Mouse (Mus musculus): ENCODE data around the gene Smyd3.

Smyd3 gene

GRCm38 (mm10) chr1:179516941-179517712, 714 bp downstream of the Smyd3 start:
- peak; percentile 34 for DNase-seq (ENCODE audit: low spot score)

GRCm38 (mm10) chr1:179511895-179512294, 5.9 kb downstream of the Smyd3 start:
- no peak for DNase-seq (ENCODE audit: low spot score)

DNA sequence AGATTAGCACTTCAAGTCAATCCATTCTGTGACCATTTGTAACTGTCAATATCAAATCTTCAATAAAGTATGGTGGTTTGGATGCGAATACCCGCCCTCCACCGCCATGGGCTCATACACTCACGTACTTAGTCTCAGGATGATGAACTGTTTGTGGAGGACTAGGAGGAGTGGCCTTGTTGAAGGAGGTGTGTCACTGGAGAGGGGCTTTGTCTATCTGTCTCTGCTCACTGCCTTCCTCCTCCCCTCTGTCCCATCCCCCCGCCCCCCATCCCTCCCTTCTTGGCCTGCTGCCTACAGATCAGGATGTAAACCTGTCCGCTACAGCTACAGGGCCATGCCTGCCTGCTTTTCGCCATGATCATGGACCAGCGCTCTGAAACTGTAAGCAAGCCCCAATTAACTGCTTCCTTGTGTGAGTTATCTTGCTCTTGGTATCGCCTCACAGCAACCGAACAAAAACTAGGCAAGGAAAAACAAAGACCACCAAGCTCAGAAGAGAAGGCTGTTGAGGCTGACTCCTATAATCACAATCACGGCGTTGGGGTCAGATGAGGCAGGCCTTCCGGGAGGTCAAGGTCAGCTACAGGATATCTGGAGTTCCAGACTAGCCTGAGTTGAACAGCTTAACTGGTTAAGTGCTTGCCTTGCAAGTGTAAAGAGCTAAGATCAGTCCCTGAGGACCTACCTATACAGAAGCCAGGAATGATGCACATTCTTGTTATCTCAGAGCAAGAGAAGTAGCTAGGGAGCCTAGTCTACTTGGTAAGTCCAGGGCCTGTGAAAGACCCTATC, 7.1 kb downstream of the Smyd3 start:
- no peak for DNase-seq (ENCODE audit: low spot score)

DNA sequence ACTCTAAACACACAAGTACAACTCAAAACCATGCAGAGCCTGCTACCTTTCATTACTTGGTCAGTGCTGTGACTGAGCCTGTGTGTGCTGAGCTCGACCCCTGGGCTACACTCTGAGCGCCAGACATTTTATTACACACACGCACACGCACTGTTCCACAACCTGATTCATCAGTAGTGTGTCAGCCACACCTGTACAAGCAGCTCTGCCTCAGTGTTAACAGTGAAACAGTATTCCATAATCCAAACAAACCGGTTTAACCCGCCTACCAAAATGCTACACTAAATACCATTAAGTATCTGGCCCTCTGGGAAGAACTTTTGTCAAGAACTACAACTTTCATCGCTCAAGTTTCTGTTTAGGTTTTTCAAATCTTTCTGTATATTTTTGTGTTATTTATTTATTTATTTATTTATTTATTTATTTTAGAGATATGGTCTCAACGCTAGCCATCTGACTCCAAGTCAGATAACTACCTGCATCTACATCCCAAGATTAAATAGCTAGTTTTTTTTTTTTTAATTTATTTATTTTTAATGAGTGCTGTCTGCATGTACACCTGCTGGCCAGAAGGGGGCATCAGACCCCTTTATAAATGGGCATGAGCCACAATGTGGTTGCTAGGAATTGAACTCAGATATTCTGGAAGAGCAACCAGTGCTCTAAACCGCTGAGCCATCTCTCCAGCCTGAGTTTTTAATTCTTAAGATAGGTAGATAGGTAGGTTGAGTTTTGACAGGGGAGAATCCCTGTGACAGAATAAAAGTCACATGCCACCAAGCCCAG, 11.1 kb downstream of the Smyd3 start:
- peak; percentile 46 for DNase-seq (ENCODE audit: low spot score)

- DNase-seq (ENCODE audit: low spot score), result peak; percentile 34
These were observed 15.3 kb downstream of the Smyd3 start for GRCm38 (mm10) chr1:179502565-179502964.

DNA sequence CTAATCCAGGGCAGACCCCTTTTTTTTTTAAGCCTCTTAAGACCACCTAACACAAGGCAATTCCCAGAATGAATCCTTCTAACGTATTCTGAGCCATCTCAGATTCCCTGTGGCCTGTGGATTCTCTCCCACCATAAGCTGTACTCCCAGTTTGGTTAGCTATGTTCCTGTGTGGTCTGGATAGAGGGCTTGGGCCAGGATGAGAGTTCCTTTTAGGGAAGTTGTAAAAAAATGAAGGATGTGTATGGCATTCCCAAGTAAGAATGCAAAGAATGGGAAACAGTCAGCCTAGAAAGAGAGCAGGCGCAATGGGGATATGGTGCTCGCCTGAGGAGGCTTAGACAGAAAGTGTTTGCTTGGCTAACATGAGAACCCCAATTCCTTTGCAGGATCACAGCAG, 18.6 kb downstream of the Smyd3 start:
- DNase-seq (ENCODE audit: low spot score), result no peak

DNA sequence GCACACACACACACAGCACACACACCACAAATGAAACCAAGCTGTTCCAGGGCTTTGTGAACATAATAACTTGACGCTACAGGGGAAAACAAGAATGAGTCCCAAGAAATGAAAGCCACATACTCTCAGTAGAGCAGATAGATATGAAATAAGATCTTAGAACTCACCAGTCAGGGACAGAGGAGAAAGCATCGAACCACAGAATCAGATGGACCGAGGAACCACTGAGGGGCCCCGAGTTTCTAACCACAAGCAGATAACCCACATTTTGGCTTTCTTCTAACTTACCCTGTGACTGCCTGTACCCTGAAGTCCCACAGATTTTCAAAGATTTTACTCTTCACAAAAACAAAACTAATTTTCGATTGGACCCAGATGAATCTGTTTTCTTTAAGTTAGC, 24.9 kb downstream of the Smyd3 start:
- no peak for DNase-seq (ENCODE audit: low spot score)

DNA sequence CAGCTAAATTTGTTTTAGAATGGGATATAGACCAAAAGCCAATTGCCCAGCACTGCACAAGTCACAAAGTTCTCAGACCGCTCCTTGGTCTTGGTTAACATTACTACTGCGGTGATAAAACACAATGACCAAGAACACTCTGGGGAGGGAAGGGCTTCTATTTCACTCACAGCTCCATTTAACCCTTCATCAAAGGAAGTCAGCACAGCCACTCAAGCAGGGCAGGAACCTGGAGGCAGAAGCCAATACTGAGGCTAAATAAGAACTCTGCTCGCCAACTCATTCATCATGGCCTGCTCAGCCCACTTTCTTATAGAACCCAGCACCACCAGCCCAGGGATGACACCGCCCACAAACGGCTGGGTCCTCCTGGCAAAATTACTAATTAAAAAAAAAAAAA, 29.3 kb downstream of the Smyd3 start:
- no peak for DNase-seq (ENCODE audit: low spot score)

DNA sequence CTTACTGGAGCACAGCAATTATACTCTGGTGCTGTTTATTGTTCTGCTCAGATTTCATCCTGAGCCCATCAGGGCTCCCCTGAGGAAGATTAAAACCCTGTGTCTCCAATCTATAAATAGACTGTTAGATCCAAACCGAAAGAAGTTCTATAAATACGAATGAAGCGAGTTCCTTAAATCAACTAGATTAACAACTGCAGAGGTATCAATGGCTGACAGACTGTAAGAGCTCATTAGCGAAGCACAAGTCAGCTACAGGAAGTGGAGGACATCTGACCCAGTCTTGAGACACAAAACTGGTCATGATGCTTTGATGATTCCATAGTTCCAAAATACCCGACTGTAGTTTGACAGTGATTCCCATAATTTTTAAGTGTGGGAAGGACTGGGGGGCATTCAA, 29.9 kb downstream of the Smyd3 start:
- no peak for DNase-seq (ENCODE audit: low spot score)

GRCm38 (mm10) chr1:179487238-179487637, 30.6 kb downstream of the Smyd3 start:
- DNase-seq (ENCODE audit: low spot score), result no peak

- DNase-seq (ENCODE audit: low spot score), result no peak
These were observed 31.9 kb downstream of the Smyd3 start for GRCm38 (mm10) chr1:179485784-179486540.

GRCm38 (mm10) chr1:179480862-179481261, 37.0 kb downstream of the Smyd3 start:
- DNase-seq (ENCODE audit: low spot score), result no peak

DNA sequence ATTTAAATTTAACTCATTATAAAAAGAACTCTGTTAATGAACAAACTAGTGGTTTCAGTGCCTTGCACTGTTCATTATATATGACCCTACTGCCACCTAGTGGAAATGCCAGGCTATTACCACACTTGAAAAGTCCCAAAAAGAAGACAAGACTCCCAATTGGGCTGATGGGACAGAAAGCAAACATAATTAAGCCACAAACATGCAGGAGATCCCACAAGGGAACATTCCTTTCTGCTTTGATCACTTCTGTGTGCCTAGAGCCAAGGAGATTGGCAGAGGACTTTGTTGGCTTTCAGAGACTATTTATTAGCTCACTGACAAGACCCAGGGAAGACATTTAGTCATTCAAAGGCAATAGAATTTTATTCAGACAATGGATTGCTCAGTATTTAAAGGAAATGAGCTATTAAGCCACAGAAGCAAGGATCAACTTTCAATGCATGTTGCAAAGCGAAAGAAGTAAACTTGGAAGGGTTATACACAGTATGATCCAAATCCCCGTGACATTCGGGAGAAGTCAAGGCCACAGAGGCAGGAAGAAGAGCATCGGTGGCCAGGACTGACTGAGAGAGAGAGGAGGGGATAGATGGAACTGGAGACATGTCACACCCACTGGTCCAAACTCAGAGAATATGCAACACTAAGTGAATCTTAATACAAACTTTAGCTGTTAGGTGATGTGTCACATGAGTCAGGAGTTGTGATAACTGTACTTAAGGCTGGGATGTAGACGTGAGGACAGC, 40.5 kb downstream of the Smyd3 start:
- peak; percentile 44 for DNase-seq (ENCODE audit: low spot score)

- DNase-seq (ENCODE audit: low spot score), result no peak
These were observed 41.2 kb downstream of the Smyd3 start for GRCm38 (mm10) chr1:179476461-179477156.

DNA sequence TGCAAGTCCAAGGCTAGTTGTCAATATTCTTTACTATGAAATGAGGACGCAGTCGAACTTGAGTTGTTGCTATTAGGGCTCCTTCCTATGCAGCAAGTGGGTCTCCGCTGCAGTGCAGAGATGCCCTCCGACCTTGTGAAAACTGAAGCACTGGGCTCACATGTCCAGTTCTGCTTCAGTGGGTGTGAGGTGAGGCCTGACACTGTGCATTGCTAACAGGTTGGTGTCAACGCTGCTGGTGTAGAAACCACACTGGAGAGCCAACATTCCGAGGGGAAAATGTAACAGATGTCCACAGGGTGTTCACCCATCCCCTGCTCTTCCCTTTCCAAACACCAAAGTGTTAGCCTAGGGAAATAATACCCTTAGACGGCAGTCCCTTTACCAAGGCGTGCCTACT, 43.1 kb downstream of the Smyd3 start:
- DNase-seq (ENCODE audit: low spot score), result no peak

- no peak for DNase-seq (ENCODE audit: low spot score)
These were observed 43.8 kb downstream of the Smyd3 start for GRCm38 (mm10) chr1:179473920-179474643.

DNA sequence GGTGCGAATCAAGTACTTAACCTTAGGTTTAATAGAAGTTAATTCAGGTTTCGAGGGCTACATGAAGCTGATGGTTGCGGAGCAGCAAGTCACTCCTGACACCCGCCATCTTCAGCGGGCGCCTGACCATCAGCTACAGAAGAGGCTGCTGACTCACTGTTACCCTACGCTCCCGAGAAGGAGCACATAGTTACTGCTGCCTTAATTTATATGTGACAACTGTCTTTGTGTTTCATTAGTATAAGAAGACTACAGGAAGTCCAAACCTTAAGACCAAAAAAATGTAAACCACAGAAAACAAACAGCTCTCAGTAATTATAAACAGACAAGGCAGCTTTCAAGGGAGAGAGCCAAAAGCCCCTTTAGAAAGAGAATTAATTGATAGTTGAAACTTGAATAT, 49.9 kb downstream of the Smyd3 start:
- DNase-seq (ENCODE audit: low spot score), result no peak

DNA sequence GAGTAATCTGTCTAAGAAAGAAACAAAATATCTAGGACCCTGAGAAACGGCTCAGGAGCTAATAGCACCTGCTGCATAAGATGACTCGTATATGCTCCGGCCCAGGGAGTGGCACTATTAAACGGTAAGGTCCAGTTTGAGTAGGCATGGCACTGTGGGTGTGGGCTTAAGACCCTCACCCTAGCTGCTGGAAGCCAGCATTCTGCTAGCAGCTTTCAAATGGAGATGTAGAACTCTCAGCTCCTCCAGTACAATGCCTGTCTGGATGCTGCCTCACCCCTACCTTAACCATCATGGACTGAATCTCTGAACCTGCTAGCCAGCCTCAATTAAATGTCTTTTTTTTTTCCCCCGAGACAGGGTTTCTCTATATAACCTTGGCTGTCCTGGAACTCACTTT, 55.5 kb downstream of the Smyd3 start:
- no peak for DNase-seq (ENCODE audit: low spot score)

GRCm38 (mm10) chr1:179461019-179461814, 56.6 kb downstream of the Smyd3 start:
- DNase-seq (ENCODE audit: low spot score), result no peak

Data from c-Kit-positive CD71-positive TER-119-positive erythroid progenitor cells, embryonic 14.5 days (primary cell).